Mouse (Mus musculus): Measurements from ENCODE around the gene E2f6. TPM values are rescaled to one million over a fixed set of nuclear protein-coding genes. Genes with fewer than 3 reads are reported as not detected.
A peak's percentile ranks its signal among the peaks of the same experiment; 100 is the strongest.

Gene E2f6
- polyA plus RNA-seq, 1 experiment from 2014 or later = 40.5 TPM

- no peak overlapping the region for H3K4me2 ChIP-seq
- WGBS = 75% methylated on average over 2 of the region's 2 CpGs
These were observed 31.6 kb upstream of the E2f6 start for GRCm38 (mm10) chr12:16779165-16779564.

DNA sequence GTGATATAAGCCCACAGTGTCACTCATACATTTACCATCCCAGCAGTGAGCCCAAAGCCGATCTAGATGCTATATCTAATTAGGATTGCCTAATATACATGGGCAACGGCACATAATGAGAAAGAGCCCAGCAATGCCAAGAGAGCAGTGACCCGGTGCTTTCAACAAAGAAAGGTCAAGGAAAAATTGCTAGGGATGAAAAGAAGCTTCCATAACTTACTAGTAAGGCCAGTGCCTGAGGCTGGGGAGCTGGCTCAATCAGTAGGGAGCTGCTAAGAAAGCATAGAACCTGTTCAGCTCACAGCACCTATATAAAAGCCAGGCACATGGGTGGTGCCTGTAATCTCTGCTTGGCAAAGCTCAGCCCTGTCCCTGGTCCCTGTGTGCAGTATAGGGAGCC lies 30.4 kb upstream of the E2f6 start:
- H3K27ac ChIP-seq = no peak overlapping the region
- H3K36me3 ChIP-seq = no peaks in the 10 kb centered on the region
- ATAC-seq (replicated peaks; ENCODE audit: insufficient number of reproducible peaks, insufficient read depth, low FRiP score, low read depth) = no peak
- H3K9ac ChIP-seq = no peak overlapping the region
- 90% methylated on average over 3 of the region's 3 CpGs for WGBS
- no peaks in the 10 kb centered on the region for H3K9me3 ChIP-seq (replicated peaks)
- no peak overlapping the region for H3K4me3 ChIP-seq
- H3K27me3 ChIP-seq = no peaks in the 10 kb centered on the region
- no peak overlapping the region for H3K4me2 ChIP-seq
- no peaks in the 10 kb centered on the region for H3K4me1 ChIP-seq (replicated peaks)

More at GRCm38 (mm10) chr12:16779165-16779564, 31.6 kb upstream of the E2f6 start:
- no peak for ATAC-seq (replicated peaks; ENCODE audit: insufficient number of reproducible peaks, insufficient read depth, low FRiP score, low read depth)
- no peaks in the 10 kb centered on the region for H3K9me3 ChIP-seq (replicated peaks)
- no peaks in the 10 kb centered on the region for H3K4me1 ChIP-seq (replicated peaks)
- H3K36me3 ChIP-seq = no peaks in the 10 kb centered on the region
- no peak overlapping the region for H3K4me3 ChIP-seq
- H3K27me3 ChIP-seq = no peaks in the 10 kb centered on the region
- no peak overlapping the region for H3K9ac ChIP-seq
- H3K27ac ChIP-seq = no peak overlapping the region

GRCm38 (mm10) chr12:16781034-16781746 lies 29.6 kb upstream of the E2f6 start:
- no peaks in the 10 kb centered on the region for H3K36me3 ChIP-seq
- H3K9me3 ChIP-seq (replicated peaks) = no peaks in the 10 kb centered on the region
- H3K4me3 ChIP-seq = no peak overlapping the region
- 63% methylated on average over 14 of the region's 14 CpGs for WGBS
- ATAC-seq (replicated peaks; ENCODE audit: insufficient number of reproducible peaks, insufficient read depth, low FRiP score, low read depth) = no peak
- H3K9ac ChIP-seq = no peak overlapping the region
- no peaks in the 10 kb centered on the region for H3K4me1 ChIP-seq (replicated peaks)
- H3K27ac ChIP-seq = no peak overlapping the region
- H3K27me3 ChIP-seq = no peaks in the 10 kb centered on the region
- no peak overlapping the region for H3K4me2 ChIP-seq

DNA sequence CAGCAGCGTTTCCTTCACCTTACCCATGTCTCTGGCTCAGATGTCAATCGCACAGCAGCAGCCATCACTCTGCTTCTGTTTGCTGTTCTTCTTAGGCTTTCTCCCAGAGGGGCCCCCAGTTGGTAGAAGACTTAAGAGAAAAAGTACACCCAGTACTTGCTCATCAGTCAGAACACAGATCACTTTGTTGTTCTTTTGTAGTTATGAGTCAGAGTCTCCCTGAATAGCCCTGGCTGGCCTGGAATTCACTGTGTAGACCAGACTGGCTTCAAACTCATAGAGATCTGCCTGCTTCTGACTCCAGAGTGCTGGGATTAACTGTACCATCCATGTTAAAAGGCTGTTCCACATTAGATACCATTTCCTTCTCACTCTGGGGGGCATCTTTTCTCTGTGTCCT lies 22.2 kb upstream of the E2f6 start:
- no peaks in the 10 kb centered on the region for H3K9me3 ChIP-seq (replicated peaks)
- H3K27ac ChIP-seq = no peak overlapping the region
- no peaks in the 10 kb centered on the region for H3K4me1 ChIP-seq (replicated peaks)
- no peak overlapping the region for H3K9ac ChIP-seq
- H3K4me3 ChIP-seq = no peak overlapping the region
- no peaks in the 10 kb centered on the region for H3K36me3 ChIP-seq
- no peak overlapping the region for H3K4me2 ChIP-seq
- no peak for ATAC-seq (replicated peaks; ENCODE audit: insufficient number of reproducible peaks, insufficient read depth, low FRiP score, low read depth)
- no peaks in the 10 kb centered on the region for H3K27me3 ChIP-seq
- 39% methylated on average over 2 of the region's 2 CpGs for WGBS

- Histone ChIP-seq H3K27ac (no peak overlapping the region), H3K9me3 (replicated peaks) (no peaks in the 10 kb centered on the region), H3K4me3 (no peak overlapping the region), H3K9ac (no peak overlapping the region), H3K27me3 (no peaks in the 10 kb centered on the region), H3K4me1 (replicated peaks) (no peaks in the 10 kb centered on the region), H3K36me3 (no peaks in the 10 kb centered on the region), H3K4me2 (no peak overlapping the region)
- no peak for ATAC-seq (replicated peaks; ENCODE audit: insufficient number of reproducible peaks, insufficient read depth, low FRiP score, low read depth)
- 44% methylated on average over 1 of the region's 1 CpGs for WGBS
These were observed 21.6 kb upstream of the E2f6 start for GRCm38 (mm10) chr12:16789199-16789598.

GRCm38 (mm10) chr12:16789756-16790155 lies 21.0 kb upstream of the E2f6 start:
- Histone ChIP-seq H3K36me3 (no peaks in the 10 kb centered on the region), H3K9me3 (replicated peaks) (no peaks in the 10 kb centered on the region), H3K4me2 (no peak overlapping the region), H3K27ac (no peak overlapping the region), H3K4me1 (replicated peaks) (no peaks in the 10 kb centered on the region), H3K9ac (no peak overlapping the region), H3K4me3 (no peak overlapping the region), H3K27me3 (no peaks in the 10 kb centered on the region)
- WGBS = 33% methylated on average over 4 of the region's 4 CpGs
- ATAC-seq (replicated peaks; ENCODE audit: insufficient number of reproducible peaks, insufficient read depth, low FRiP score, low read depth) = no peak

DNA sequence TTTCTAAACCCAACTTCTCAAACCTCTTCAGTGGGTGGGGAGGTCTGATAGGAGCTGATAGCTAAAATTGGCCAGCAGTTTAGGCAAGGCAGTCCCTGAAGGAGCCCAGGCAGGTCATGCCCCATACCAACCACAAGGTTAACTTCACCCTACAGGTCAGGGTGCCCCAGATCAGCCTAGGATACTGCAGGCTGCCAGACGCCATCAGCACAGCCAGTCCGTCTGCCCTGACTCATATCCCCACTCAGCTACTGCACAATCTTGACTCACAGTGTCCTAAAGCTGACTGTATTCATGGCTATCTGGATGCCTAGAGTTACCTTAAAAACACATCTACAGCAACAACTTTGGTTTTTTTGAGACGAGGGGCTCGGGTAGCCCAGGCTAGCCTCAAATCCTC lies 20.3 kb upstream of the E2f6 start:
- Histone ChIP-seq H3K36me3 (no peaks in the 10 kb centered on the region), H3K9me3 (replicated peaks) (no peaks in the 10 kb centered on the region), H3K27me3 (no peaks in the 10 kb centered on the region), H3K27ac (no peak overlapping the region), H3K4me3 (no peak overlapping the region), H3K9ac (no peak overlapping the region), H3K4me2 (no peak overlapping the region), H3K4me1 (replicated peaks) (no peaks in the 10 kb centered on the region)
- WGBS = 55% methylated on average over 4 of the region's 4 CpGs
- no peak for ATAC-seq (replicated peaks; ENCODE audit: insufficient number of reproducible peaks, insufficient read depth, low FRiP score, low read depth)

DNA sequence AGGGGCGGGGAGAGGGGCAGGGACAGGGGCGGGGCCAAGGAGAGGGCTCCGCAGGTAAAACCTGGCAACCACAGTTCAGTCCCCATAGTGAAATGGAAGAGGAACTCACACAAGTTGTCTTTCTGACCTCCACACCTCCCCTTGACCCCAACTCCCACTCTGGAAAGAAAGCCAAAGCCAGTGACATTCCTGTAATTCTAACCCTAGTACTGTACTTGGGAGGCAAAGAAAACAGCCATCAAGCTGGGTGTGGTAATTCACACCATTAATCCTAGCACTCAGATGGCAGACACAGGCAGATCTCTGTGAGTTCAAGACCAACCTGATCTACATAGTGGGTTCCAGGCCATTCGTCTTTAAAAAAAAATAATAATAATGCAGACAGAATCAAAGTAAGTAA lies 17.4 kb upstream of the E2f6 start:
- Histone ChIP-seq H3K4me1 (replicated peaks) (no peaks in the 10 kb centered on the region), H3K27me3 (no peaks in the 10 kb centered on the region), H3K9ac (no peak overlapping the region), H3K4me3 (no peak overlapping the region), H3K36me3 (no peaks in the 10 kb centered on the region), H3K27ac (no peak overlapping the region), H3K4me2 (no peak overlapping the region), H3K9me3 (replicated peaks) (no peaks in the 10 kb centered on the region)
- ATAC-seq (replicated peaks; ENCODE audit: insufficient number of reproducible peaks, insufficient read depth, low FRiP score, low read depth) = no peak
- WGBS = 79% methylated on average over 4 of the region's 4 CpGs

DNA sequence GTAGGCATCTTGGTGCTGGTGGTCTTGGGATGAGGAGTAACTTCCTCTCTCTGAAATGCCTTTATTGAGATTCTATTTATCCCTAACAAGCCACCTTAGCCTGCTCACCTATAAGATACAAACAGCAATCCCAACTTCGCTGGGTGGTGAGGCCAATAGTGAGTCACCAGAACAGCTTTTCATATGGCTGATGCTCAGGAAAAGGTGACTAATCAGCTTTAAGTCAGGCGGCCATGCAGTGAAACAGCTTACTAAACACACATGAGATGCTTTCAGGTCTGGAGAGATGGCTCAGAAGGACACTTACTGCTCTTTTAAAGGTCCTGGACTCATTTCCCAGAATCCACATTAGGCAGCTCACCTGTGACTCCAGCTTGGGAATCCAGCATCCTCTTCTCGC lies 15.0 kb upstream of the E2f6 start:
- H3K4me3 ChIP-seq = no peak overlapping the region
- no peak overlapping the region for H3K27ac ChIP-seq
- no peak overlapping the region for H3K9ac ChIP-seq
- 0 out of 2 replicates have a peak, but pooled peaks cover 3% of the 10 kb centered on the region for H3K27me3 ChIP-seq
- 77% methylated on average over 3 of the region's 3 CpGs for WGBS
- H3K4me2 ChIP-seq = no peak overlapping the region
- no peaks in the 10 kb centered on the region for H3K9me3 ChIP-seq (replicated peaks)
- no peaks in the 10 kb centered on the region for H3K36me3 ChIP-seq
- H3K4me1 ChIP-seq (replicated peaks) = peaks cover 10% of the 10 kb centered on the region
- no peak for ATAC-seq (replicated peaks; ENCODE audit: insufficient number of reproducible peaks, insufficient read depth, low FRiP score, low read depth)

DNA sequence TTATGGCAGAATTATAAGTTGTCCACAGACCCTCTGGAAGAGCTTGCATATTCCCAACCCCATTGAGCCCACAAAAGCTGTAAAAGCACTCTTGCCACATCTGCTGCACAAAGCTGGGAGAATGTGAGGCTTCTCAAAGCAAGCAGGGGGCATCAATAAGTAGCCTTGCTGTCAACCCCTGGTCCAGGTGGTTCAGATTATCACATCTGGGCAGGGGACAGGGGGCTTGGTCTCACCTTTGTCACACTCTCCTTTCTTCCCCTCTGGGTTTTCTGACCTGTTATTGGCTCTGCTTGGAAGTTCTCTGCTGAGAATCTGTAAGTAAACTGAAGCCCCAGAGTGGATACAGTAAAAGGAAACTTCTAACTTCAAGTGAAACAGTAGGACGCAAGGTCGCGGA lies 11.9 kb upstream of the E2f6 start:
- H3K27me3 ChIP-seq = 0 out of 2 replicates have a peak, but pooled peaks cover 7% of the 10 kb centered on the region
- 62% methylated on average over 3 of the region's 3 CpGs for WGBS
- peaks cover 14% of the 10 kb centered on the region for H3K4me1 ChIP-seq (replicated peaks)
- ATAC-seq (replicated peaks; ENCODE audit: insufficient number of reproducible peaks, insufficient read depth, low FRiP score, low read depth) = no peak
- no peaks in the 10 kb centered on the region for H3K9me3 ChIP-seq (replicated peaks)
- no peak overlapping the region for H3K4me2 ChIP-seq
- no peak overlapping the region for H3K4me3 ChIP-seq
- no peaks in the 10 kb centered on the region for H3K36me3 ChIP-seq
- H3K9ac ChIP-seq = no peak overlapping the region
- no peak overlapping the region for H3K27ac ChIP-seq

GRCm38 (mm10) chr12:16799928-16800258 lies 10.9 kb upstream of the E2f6 start:
- H3K9ac ChIP-seq = no peak overlapping the region
- H3K4me1 ChIP-seq (replicated peaks) = peaks cover 14% of the 10 kb centered on the region
- H3K9me3 ChIP-seq (replicated peaks) = no peaks in the 10 kb centered on the region
- peak overlapping the region; percentile 100 for H3K4me2 ChIP-seq
- no peak for ATAC-seq (replicated peaks; ENCODE audit: insufficient number of reproducible peaks, insufficient read depth, low FRiP score, low read depth)
- H3K36me3 ChIP-seq = no peaks in the 10 kb centered on the region
- H3K27me3 ChIP-seq = 0 out of 2 replicates have a peak, but pooled peaks cover 7% of the 10 kb centered on the region
- H3K4me3 ChIP-seq = peak overlapping the region; percentile 60
- WGBS = 28% methylated on average over 6 of the region's 6 CpGs
- H3K27ac ChIP-seq = no peak overlapping the region

GRCm38 (mm10) chr12:16800259-16800958 lies 10.4 kb upstream of the E2f6 start, which contains the start of gene Greb1:
TSS of gene Greb1 (minus strand) at chr12:16800886.
- H3K4me1 ChIP-seq (replicated peaks) = peaks cover 14% of the 10 kb centered on the region
- H3K9ac ChIP-seq = peak within 1 kb of the TSS; percentile 59
- under 1% methylated on average over 49 of the region's 53 CpGs for WGBS
- H3K4me2 ChIP-seq = peak within 1 kb of the TSS; percentile 100
- H3K27me3 ChIP-seq = 0 out of 2 replicates have a peak, but pooled peaks cover 7% of the 10 kb centered on the region
- peak; percentile 61; the same call in 1 of the 2 replicates for ATAC-seq (replicated peaks; ENCODE audit: insufficient number of reproducible peaks, insufficient read depth, low FRiP score, low read depth)
- H3K36me3 ChIP-seq = no peaks in the 10 kb centered on the region
- H3K9me3 ChIP-seq (replicated peaks) = no peaks in the 10 kb centered on the region
- H3K27ac ChIP-seq = no peak within 1 kb of the TSS
- peak within 1 kb of the TSS; percentile 60 for H3K4me3 ChIP-seq
